Mouse (Mus musculus): ENCODE measurements at regions not wholly inside any gene's neighbourhood (a gene's known extent, or its start where the extent isn't known, plus 50 kb on each side); places are given as distances from the start of the nearest gene placed in this dataset.

DNA sequence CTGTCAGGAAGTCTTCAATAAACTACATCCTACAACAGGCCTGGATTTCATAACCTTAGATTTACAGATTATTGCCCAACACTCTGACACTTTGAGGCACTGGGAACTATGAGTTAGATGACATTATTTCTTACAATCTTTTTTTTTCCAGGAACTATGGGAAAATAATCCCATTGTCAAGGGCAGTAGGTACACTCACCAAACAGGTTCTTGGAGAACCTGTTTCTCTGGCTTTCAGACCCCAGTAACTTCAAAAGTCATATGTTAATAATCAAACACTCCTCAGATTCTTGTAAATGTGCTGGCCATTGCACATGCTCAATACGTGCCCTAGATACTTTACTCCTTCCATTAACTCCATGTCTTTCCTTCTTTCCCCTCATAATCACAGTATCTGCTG is 769.1 kb downstream of the Nedd1 start:
- no peak overlapping the region for H3K27ac ChIP-seq (ENCODE audit: control insufficient read depth, low read depth, low read length)
- DNase-seq (ENCODE audit: low read depth, low spot score) = no peak
- no peaks in the 10 kb centered on the region for H3K4me1 ChIP-seq (ENCODE audit: control insufficient read depth in 1 of 2, insufficient read depth in 2 of 2, low read length in 2 of 2)
- no peaks in the 10 kb centered on the region for H3K79me2 ChIP-seq (ENCODE audit: control insufficient read depth, insufficient read depth, low read length, poor library complexity)
- no peaks in the 10 kb centered on the region for H3K36me3 ChIP-seq (ENCODE audit: control insufficient read depth in 1 of 2, insufficient read depth in 2 of 2, low read length in 2 of 2)
- no peaks in the 10 kb centered on the region for H3K27me3 ChIP-seq (ENCODE audit: control insufficient read depth in 1 of 2, insufficient read depth in 2 of 2, low read length in 2 of 2)
- TF ChIP-seq E2F4 (IDR thresholded peaks at IDR 0.05; ENCODE audit: borderline replicate concordance, low read depth, low read length) (no peak), USF1 (IDR thresholded peaks at IDR 0.05; ENCODE audit: low read depth, low read length) (no peak), HCFC1 (IDR thresholded peaks at IDR 0.05; ENCODE audit: low read depth, low read length) (no peak), ZC3H11A (IDR thresholded peaks at IDR 0.05; ENCODE audit: low read depth, low read length) (no peak), UBTF (IDR thresholded peaks at IDR 0.05; ENCODE audit: borderline replicate concordance, insufficient read depth, low read depth, low read length) (no peak), MYB (IDR thresholded peaks at IDR 0.05; ENCODE audit: low read depth, low read length) (no peak), POLR2A (IDR thresholded peaks at IDR 0.05; ENCODE audit: control insufficient read depth in 1 of 2, insufficient read depth in 1 of 2, low read depth in 1 of 2, low read length in 2 of 2, poor library complexity in 1 of 2) (no peak), KAT2A (conservative IDR thresholded peaks at IDR 0.05; ENCODE audit: low read depth, low read length) (no peak), NRF1 (IDR thresholded peaks at IDR 0.05; ENCODE audit: insufficient read depth, low read depth, low read length, poor library complexity, severe bottlenecking) (no peak), ETS1 (IDR thresholded peaks at IDR 0.05; ENCODE audit: low read depth, low read length) (no peak), TBP (IDR thresholded peaks at IDR 0.05; ENCODE audit: low read depth, low read length) (no peak), USF2 (IDR thresholded peaks at IDR 0.05; ENCODE audit: borderline replicate concordance in 1 of 2, insufficient read depth in 1 of 2, low read depth in 1 of 2, low read length in 2 of 2) (no peak), TAL1 (IDR thresholded peaks at IDR 0.05; ENCODE audit: low read length) (no peak), MAFK (IDR thresholded peaks at IDR 0.05; ENCODE audit: borderline replicate concordance, low read depth, low read length) (no peak), NELFE (IDR thresholded peaks at IDR 0.05; ENCODE audit: low read depth, low read length) (no peak), MEF2A (IDR thresholded peaks at IDR 0.05; ENCODE audit: extremely low read depth, insufficient replicate concordance, low read depth, low read length, poor library complexity, severe bottlenecking) (no peak), POLR2AphosphoS2 (IDR thresholded peaks at IDR 0.05; ENCODE audit: low read length) (no peak), MAZ (IDR thresholded peaks at IDR 0.05; ENCODE audit: low read depth, low read length) (no peak), RAD21 (IDR thresholded peaks at IDR 0.05; ENCODE audit: low read depth, low read length) (no peak)
- no peak overlapping the region for H3K4me3 ChIP-seq (ENCODE audit: control insufficient read depth in 1 of 2, insufficient read depth in 1 of 2, low read depth in 2 of 2, low read length in 2 of 2)
- no peaks in the 10 kb centered on the region for H3K9me3 ChIP-seq (replicated peaks; ENCODE audit: insufficient read depth, low read length)
- no peak overlapping the region for H3K9ac ChIP-seq (ENCODE audit: control insufficient read depth, low read depth, low read length, poor library complexity, severe bottlenecking)

GRCm38 (mm10) chr10:91923626-91924025 is 742.5 kb upstream of the Tmpo start:
- no peaks in the 10 kb centered on the region for H3K9me3 ChIP-seq (replicated peaks; ENCODE audit: insufficient read depth, low read length)
- DNase-seq (ENCODE audit: low read depth, low spot score) = no peak

More at GRCm38 (mm10) chr10:91923626-91924025, 742.5 kb upstream of the Tmpo start:
- H3K4me1 ChIP-seq (ENCODE audit: control insufficient read depth in 1 of 2, insufficient read depth in 2 of 2, low read length in 2 of 2) = no peaks in the 10 kb centered on the region
- H3K79me2 ChIP-seq (ENCODE audit: control insufficient read depth, insufficient read depth, low read length, poor library complexity) = no peaks in the 10 kb centered on the region
- no peaks in the 10 kb centered on the region for H3K27me3 ChIP-seq (ENCODE audit: control insufficient read depth in 1 of 2, insufficient read depth in 2 of 2, low read length in 2 of 2)
- no peak overlapping the region for H3K4me3 ChIP-seq (ENCODE audit: control insufficient read depth in 1 of 2, insufficient read depth in 1 of 2, low read depth in 2 of 2, low read length in 2 of 2)
- H3K27ac ChIP-seq (ENCODE audit: control insufficient read depth, low read depth, low read length) = no peak overlapping the region
- no peaks in the 10 kb centered on the region for H3K36me3 ChIP-seq (ENCODE audit: control insufficient read depth in 1 of 2, insufficient read depth in 2 of 2, low read length in 2 of 2)
- H3K9ac ChIP-seq (ENCODE audit: control insufficient read depth, low read depth, low read length, poor library complexity, severe bottlenecking) = no peak overlapping the region
- TF ChIP-seq MYB (IDR thresholded peaks at IDR 0.05; ENCODE audit: low read depth, low read length) = no peak
- no peak for TF ChIP-seq CHD2 (IDR thresholded peaks at IDR 0.05; ENCODE audit: low read length)
- TF ChIP-seq ETS1 (IDR thresholded peaks at IDR 0.05; ENCODE audit: low read depth, low read length) = no peak
- no peak for TF ChIP-seq HCFC1 (IDR thresholded peaks at IDR 0.05; ENCODE audit: low read depth, low read length)
- no peak for TF ChIP-seq ZKSCAN1 (IDR thresholded peaks at IDR 0.05; ENCODE audit: low read depth, low read length)
- no peak for TF ChIP-seq MAX (IDR thresholded peaks at IDR 0.05; ENCODE audit: low read length)
- no peak for TF ChIP-seq ZNF384 (IDR thresholded peaks at IDR 0.05; ENCODE audit: low read depth, low read length)
- no peak for TF ChIP-seq SMC3 (IDR thresholded peaks at IDR 0.05; ENCODE audit: low read depth, low read length)
- no peak for TF ChIP-seq MAZ (IDR thresholded peaks at IDR 0.05; ENCODE audit: low read depth, low read length)
- TF ChIP-seq NELFE (IDR thresholded peaks at IDR 0.05; ENCODE audit: low read depth, low read length) = no peak
- TF ChIP-seq USF1 (IDR thresholded peaks at IDR 0.05; ENCODE audit: low read depth, low read length) = no peak
- no peak for TF ChIP-seq JUND (IDR thresholded peaks at IDR 0.05; ENCODE audit: low read depth, low read length)
- no peak for TF ChIP-seq RCOR1 (IDR thresholded peaks at IDR 0.05; ENCODE audit: low read depth, low read length)
- TF ChIP-seq GATA1 (IDR thresholded peaks at IDR 0.05; ENCODE audit: low read depth, low read length) = no peak

Measured in MEL (cell line).